Mouse (Mus musculus): ENCODE results near the gene Arhgap15.

GRCm38 (mm10) chr2:44134796-44135195, 386.2 kb downstream of the Arhgap15 start:
- TF ChIP-seq CTCF (conservative IDR thresholded peaks at IDR 0.05 in 1 of 2, IDR thresholded peaks at IDR 0.05 in 1 of 2; ENCODE audit: low read depth in 2 of 2, low read length in 2 of 2) (no peak), USF2 (conservative IDR thresholded peaks at IDR 0.05; ENCODE audit: low read depth, low read length) (no peak), EP300 (IDR thresholded peaks at IDR 0.05; ENCODE audit: low read length) (no peak), BHLHE40 (IDR thresholded peaks at IDR 0.05; ENCODE audit: low read depth, low read length) (no peak), POLR2A (IDR thresholded peaks at IDR 0.05; ENCODE audit: low read depth, low read length) (no peak), USF1 (IDR thresholded peaks at IDR 0.05; ENCODE audit: low read depth, low read length) (no peak), E2F4 (IDR thresholded peaks at IDR 0.05; ENCODE audit: insufficient replicate concordance, low read depth, low read length) (no peak)

Data from CH12.LX (cell line).